Mouse (Mus musculus): ENCODE data around the gene Ly6g6c. TPM values are rescaled to one million over a fixed set of nuclear protein-coding genes. Genes with fewer than 3 reads are reported as not detected.

The Ly6g6c gene
- polyA plus RNA-seq, 1 experiment from 2014 or later, result 0.17 TPM

Other genes with a start within 250 kb of the Ly6g6c start
- 30.2 and 30.6 TPM in 2 replicates for gene Stk19, start 228.4 kb upstream of the Ly6g6c start, polyA plus RNA-seq (2016; fragmentation: Nextera tagmentation; extraction: Ambion mirVana)
- 81.2 and 88.1 TPM in 2 replicates for gene Dxo, start 228.4 kb upstream of the Ly6g6c start, polyA plus RNA-seq (2016; fragmentation: Nextera tagmentation; extraction: Ambion mirVana)
- 57.8 and 62.4 TPM in 2 replicates for gene Skiv2l, start 215.2 kb upstream of the Ly6g6c start, polyA plus RNA-seq (2016; fragmentation: Nextera tagmentation; extraction: Ambion mirVana)
- 137 and 139 TPM in 2 replicates for gene Nelfe, start 215.0 kb upstream of the Ly6g6c start, polyA plus RNA-seq (2016; fragmentation: Nextera tagmentation; extraction: Ambion mirVana)
- 1.8 and 2.8 TPM in 2 replicates for gene Cfb, start 202.9 kb upstream of the Ly6g6c start, polyA plus RNA-seq (2016; fragmentation: Nextera tagmentation; extraction: Ambion mirVana)
- 5.8 and 6.1 TPM in 2 replicates for gene Zbtb12, start 185.9 kb upstream of the Ly6g6c start, polyA plus RNA-seq (2016; fragmentation: Nextera tagmentation; extraction: Ambion mirVana)
- 0.07 TPM in 1 of 2 replicates, not detected in the other for gene Gm20547, start 183.3 kb upstream of the Ly6g6c start, polyA plus RNA-seq (2016; fragmentation: Nextera tagmentation; extraction: Ambion mirVana)
- 1.3 TPM in 2 replicates for gene C2, start 167.1 kb upstream of the Ly6g6c start, polyA plus RNA-seq (2016; fragmentation: Nextera tagmentation; extraction: Ambion mirVana)
- 88.0 and 91.9 TPM in 2 replicates for gene Ehmt2, start 166.9 kb upstream of the Ly6g6c start, polyA plus RNA-seq (2016; fragmentation: Nextera tagmentation; extraction: Ambion mirVana)
- gene Slc44a4, start 150.9 kb upstream of the Ly6g6c start, polyA plus RNA-seq (2016; fragmentation: Nextera tagmentation; extraction: Ambion mirVana), result not detected in 2 replicates
- gene Neu1, start 134.1 kb upstream of the Ly6g6c start, polyA plus RNA-seq (2016; fragmentation: Nextera tagmentation; extraction: Ambion mirVana), result 16.1 and 19.2 TPM in 2 replicates
- 0.19 TPM in 1 of 2 replicates, not detected in the other for gene Hspa1b, start 106.2 kb upstream of the Ly6g6c start, polyA plus RNA-seq (2016; fragmentation: Nextera tagmentation; extraction: Ambion mirVana)
- 0.27 TPM in 1 of 2 replicates, not detected in the other for gene Gm20481, start 95.5 kb upstream of the Ly6g6c start, polyA plus RNA-seq (2016; fragmentation: Nextera tagmentation; extraction: Ambion mirVana)
- gene Hspa1a, start 93.2 kb upstream of the Ly6g6c start, polyA plus RNA-seq (2016; fragmentation: Nextera tagmentation; extraction: Ambion mirVana), result 1.3 and 1.6 TPM in 2 replicates
- 0.71 and 0.81 TPM in 2 replicates for gene Hspa1l, start 92.7 kb upstream of the Ly6g6c start, polyA plus RNA-seq (2016; fragmentation: Nextera tagmentation; extraction: Ambion mirVana)
- gene Lsm2, start 83.5 kb upstream of the Ly6g6c start, polyA plus RNA-seq (2016; fragmentation: Nextera tagmentation; extraction: Ambion mirVana), result 307 and 337 TPM in 2 replicates
- 177 and 210 TPM in 2 replicates for gene Vars, start 64.4 kb upstream of the Ly6g6c start, polyA plus RNA-seq (2016; fragmentation: Nextera tagmentation; extraction: Ambion mirVana)
- 0.19 and 0.28 TPM in 2 replicates for gene Vwa7, start 48.8 kb upstream of the Ly6g6c start, polyA plus RNA-seq (2016; fragmentation: Nextera tagmentation; extraction: Ambion mirVana)
- gene Sapcd1, start 37.4 kb upstream of the Ly6g6c start, polyA plus RNA-seq (2016; fragmentation: Nextera tagmentation; extraction: Ambion mirVana), result 7.1 and 7.7 TPM in 2 replicates
- gene Msh5, start 18.6 kb upstream of the Ly6g6c start, polyA plus RNA-seq (2016; fragmentation: Nextera tagmentation; extraction: Ambion mirVana), result 5.4 and 6.3 TPM in 2 replicates
- 216 and 217 TPM in 2 replicates for gene Clic1, start 15.4 kb upstream of the Ly6g6c start, polyA plus RNA-seq (2016; fragmentation: Nextera tagmentation; extraction: Ambion mirVana)
- gene Ddah2, start 6.4 kb upstream of the Ly6g6c start, polyA plus RNA-seq (2016; fragmentation: Nextera tagmentation; extraction: Ambion mirVana), result 527 and 597 TPM in 2 replicates
- gene Mpig6b, start 796 bp downstream of the Ly6g6c start, polyA plus RNA-seq (2016; fragmentation: Nextera tagmentation; extraction: Ambion mirVana), result 1.3 TPM in 2 replicates
- 0.32 and 0.59 TPM in 2 replicates for gene Ly6g6e, start 11.5 kb downstream of the Ly6g6c start, polyA plus RNA-seq (2016; fragmentation: Nextera tagmentation; extraction: Ambion mirVana)
- 2.0 and 3.5 TPM in 2 replicates for gene Ly6g6d, start 12.7 kb downstream of the Ly6g6c start, polyA plus RNA-seq (2016; fragmentation: Nextera tagmentation; extraction: Ambion mirVana)
- gene Ly6g6f, start 20.2 kb downstream of the Ly6g6c start, polyA plus RNA-seq (2016; fragmentation: Nextera tagmentation; extraction: Ambion mirVana), result 0.70 and 0.86 TPM in 2 replicates
- 56.7 and 68.5 TPM in 2 replicates for gene Abhd16a, start 23.9 kb downstream of the Ly6g6c start, polyA plus RNA-seq (2016; fragmentation: Nextera tagmentation; extraction: Ambion mirVana)
- not detected in 2 replicates for gene Ly6g5c, start 42.9 kb downstream of the Ly6g6c start, polyA plus RNA-seq (2016; fragmentation: Nextera tagmentation; extraction: Ambion mirVana)
- 0.99 and 1.1 TPM in 2 replicates for gene Ly6g5b, start 50.0 kb downstream of the Ly6g6c start, polyA plus RNA-seq (2016; fragmentation: Nextera tagmentation; extraction: Ambion mirVana)
- 33.4 and 34.5 TPM in 2 replicates for gene Gpank1, start 56.1 kb downstream of the Ly6g6c start, polyA plus RNA-seq (2016; fragmentation: Nextera tagmentation; extraction: Ambion mirVana)
- 299 and 306 TPM in 2 replicates for gene Csnk2b, start 56.7 kb downstream of the Ly6g6c start, polyA plus RNA-seq (2016; fragmentation: Nextera tagmentation; extraction: Ambion mirVana)
- gene D17H6S53E, start 61.0 kb downstream of the Ly6g6c start, polyA plus RNA-seq (2016; fragmentation: Nextera tagmentation; extraction: Ambion mirVana), result 9.5 and 9.6 TPM in 2 replicates
- gene Apom, start 66.7 kb downstream of the Ly6g6c start, polyA plus RNA-seq (2016; fragmentation: Nextera tagmentation; extraction: Ambion mirVana), result 0.53 and 0.66 TPM in 2 replicates
- 56.6 and 67.4 TPM in 2 replicates for gene Bag6, start 69.8 kb downstream of the Ly6g6c start, polyA plus RNA-seq (2016; fragmentation: Nextera tagmentation; extraction: Ambion mirVana)
- gene Prrc2a, start 99.5 kb downstream of the Ly6g6c start, polyA plus RNA-seq (2016; fragmentation: Nextera tagmentation; extraction: Ambion mirVana), result 173 and 198 TPM in 2 replicates
- gene Aif1, start 110.7 kb downstream of the Ly6g6c start, polyA plus RNA-seq (2016; fragmentation: Nextera tagmentation; extraction: Ambion mirVana), result 4.0 and 5.8 TPM in 2 replicates
- 5.0 and 8.3 TPM in 2 replicates for gene Lst1, start 123.1 kb downstream of the Ly6g6c start, polyA plus RNA-seq (2016; fragmentation: Nextera tagmentation; extraction: Ambion mirVana)
- 0.10 TPM in 1 of 2 replicates, not detected in the other for gene Ltb, start 129.1 kb downstream of the Ly6g6c start, polyA plus RNA-seq (2016; fragmentation: Nextera tagmentation; extraction: Ambion mirVana)
- 0.07 TPM in 1 of 2 replicates, not detected in the other for gene Tnf, start 136.6 kb downstream of the Ly6g6c start, polyA plus RNA-seq (2016; fragmentation: Nextera tagmentation; extraction: Ambion mirVana)
- gene Lta, start 140.0 kb downstream of the Ly6g6c start, polyA plus RNA-seq (2016; fragmentation: Nextera tagmentation; extraction: Ambion mirVana), result not detected in 2 replicates
- 0.25 and 0.37 TPM in 2 replicates for gene Gm16181, start 155.4 kb downstream of the Ly6g6c start, polyA plus RNA-seq (2016; fragmentation: Nextera tagmentation; extraction: Ambion mirVana)
- gene Atp6v1g2, start 168.3 kb downstream of the Ly6g6c start, polyA plus RNA-seq (2016; fragmentation: Nextera tagmentation; extraction: Ambion mirVana), result 9.7 and 11.8 TPM in 2 replicates
- gene Nfkbil1, start 170.4 kb downstream of the Ly6g6c start, polyA plus RNA-seq (2016; fragmentation: Nextera tagmentation; extraction: Ambion mirVana), result 9.9 and 11.7 TPM in 2 replicates
- gene Ddx39b, start 176.4 kb downstream of the Ly6g6c start, polyA plus RNA-seq (2016; fragmentation: Nextera tagmentation; extraction: Ambion mirVana), result 682 and 724 TPM in 2 replicates
- 55.3 and 61.1 TPM in 2 replicates for gene H2-D1, start 197.3 kb downstream of the Ly6g6c start, polyA plus RNA-seq (2016; fragmentation: Nextera tagmentation; extraction: Ambion mirVana)

All from midbrain, embryonic 10.5 days (tissue).